Mouse (Mus musculus): ENCODE results near the gene Gm136.

DNA sequence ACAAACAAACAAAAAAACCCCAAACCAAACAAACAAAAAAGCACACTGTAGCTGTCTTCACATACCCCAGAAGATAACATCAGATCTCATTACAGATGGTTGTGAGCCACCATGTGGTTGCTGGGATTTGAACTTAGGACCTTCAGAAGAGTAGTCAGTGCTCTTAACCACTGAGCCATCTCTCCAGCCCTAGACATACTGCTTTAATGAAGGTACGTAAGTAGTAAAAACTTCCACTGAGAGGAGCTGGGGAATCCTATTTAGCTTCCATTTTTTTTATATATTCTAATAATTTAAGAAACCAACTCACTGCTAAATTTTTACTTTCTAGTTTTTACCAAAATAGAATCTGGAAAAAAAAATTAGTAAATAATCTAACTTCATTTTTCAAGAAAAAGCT lies 41.0 kb downstream of the Gm136 start:
- no peak for TF ChIP-seq GATA1 (IDR thresholded peaks at IDR 0.05; ENCODE audit: borderline replicate concordance, low read length)
- no peak for TF ChIP-seq FLI1 (IDR thresholded peaks at IDR 0.05; ENCODE audit: low read length)

Measured in megakaryocyte, embryonic 14.5 days (primary cell).